Mouse (Mus musculus) kidney, postnatal 0 days (tissue): ENCODE results near the gene Luzp4. TPM values are rescaled to one million over a fixed set of nuclear protein-coding genes. Genes with fewer than 3 reads are reported as not detected.
"Not testable (repeated sequence)": the region's sequence is repeated elsewhere in the genome, so short reads cannot be mapped to it uniquely, and the experiment has no call there.

Source experiments
- ATAC-seq: fragments of 200-750 bp; cut with Nextera tagmentation; replicated peaks from 2 replicates; pipeline ENCODE4 v1.8.0; 2017; ENCODE audit warnings: low read depth, moderate number of reproducible peaks, moderate TSS enrichment, moderate library complexity; ENCODE audit not compliant: low FRiP score
- DNase-seq: peaks from one replicate; pipeline ENCODE4 v3.0.0-alpha.2; 2016; ENCODE audit warnings: low spot score
- H3K27ac ChIP-seq: fragments of 300-500 bp; sonication (generic); 2 replicates; pipeline ENCODE4 v1.5.1; 2014; ENCODE audit warnings: mild to moderate bottlenecking
- H3K27me3 ChIP-seq: fragments of 300-500 bp; sonication (generic); 2 replicates; pipeline ENCODE4 v1.6.1; 2014; ENCODE audit warnings: low read length, mixed read lengths; ENCODE audit not compliant: insufficient read depth
- H3K36me3 ChIP-seq: fragments of 300-500 bp; sonication (generic); 2 replicates; pipeline ENCODE4 v1.6.1; 2014; ENCODE audit warnings: low read length, mixed read lengths; ENCODE audit not compliant: insufficient read depth
- H3K4me1 ChIP-seq: fragments of 300-500 bp; sonication (generic); replicated peaks from 2 replicates; pipeline ENCODE4 v1.6.1; 2014; ENCODE audit warnings: antibody characterized with exemption, low read length, mixed read lengths; ENCODE audit not compliant: insufficient read depth
- H3K4me2 ChIP-seq: fragments of 300-500 bp; sonication (generic); 2 replicates; pipeline ENCODE4 v1.6.1; 2014; ENCODE audit warnings: mild to moderate bottlenecking, low read length, moderate library complexity, mixed read lengths
- H3K4me3 ChIP-seq: fragments of 300-500 bp; sonication (generic); replicated peaks from 2 replicates; pipeline ENCODE4 v1.5.1; 2014; ENCODE audit warnings: low read depth, low read length
- H3K9ac ChIP-seq: fragments of 300-500 bp; sonication (generic); 2 replicates; pipeline ENCODE4 v1.6.1; 2014; ENCODE audit warnings: low read depth, low read length
- H3K9me3 ChIP-seq: fragments of 300-500 bp; sonication (generic); replicated peaks from 2 replicates; pipeline ENCODE4 v1.6.1; 2016; ENCODE audit warnings: low read length, inconsistent platforms, mixed read lengths
- WGBS: fragments of 180-500 bp; shearing (Covaris S2); extraction: QIAGEN DNeasy Blood & Tissue Kit; methylation state at CpG from one replicate; pipeline ENCODE4 v1.1.7; 2014; 5-methylcytosine and 5-hydroxymethylcytosine counted together
- polyA plus RNA-seq: library from polyadenylated mRNA; unstranded; fragments of >200 nt; fragmentation: Nextera tagmentation; extraction: Ambion mirVana; gene quantifications from 2 replicates; pipeline ENCODE4 v1.2.1, GENCODE M21; 2015

The Luzp4 gene
- polyA plus RNA-seq: not detected in 2 replicates

- H3K9ac ChIP-seq, H3K4me3 ChIP-seq, H3K27me3 ChIP-seq, H3K27ac ChIP-seq, H3K9me3 ChIP-seq, H3K4me2 ChIP-seq, ATAC-seq, DNase-seq, H3K4me1 ChIP-seq, H3K36me3 ChIP-seq: not testable (repeated sequence)
- 72% methylated on average over 3 of the region's 6 CpGs for WGBS
Measured at GRCm38 (mm10) chrX:148857340-148857739, at the start of gene Luzp4. Gene Luzp4, plus strand, starts transcription at chrX:148857640.

- not testable (repeated sequence) for ATAC-seq, H3K27me3 ChIP-seq, H3K36me3 ChIP-seq, DNase-seq, H3K9ac ChIP-seq, H3K4me1 ChIP-seq, H3K9me3 ChIP-seq, H3K27ac ChIP-seq, H3K4me3 ChIP-seq, H3K4me2 ChIP-seq
- WGBS: 94% methylated on average over 4 of the region's 4 CpGs
Measured at GRCm38 (mm10) chrX:148841801-148842200, 15.6 kb upstream of the Luzp4 start.

Other genes with a start within 250 kb of the Luzp4 start
- not detected in 2 replicates for gene Gm8334, start 242.5 kb upstream of the Luzp4 start, polyA plus RNA-seq
- not detected in 2 replicates for gene Gm15127, start 194.0 kb upstream of the Luzp4 start, polyA plus RNA-seq
- gene Ott, start 216.6 kb downstream of the Luzp4 start, polyA plus RNA-seq: not detected in 2 replicates